In the genomic region with DNA sequence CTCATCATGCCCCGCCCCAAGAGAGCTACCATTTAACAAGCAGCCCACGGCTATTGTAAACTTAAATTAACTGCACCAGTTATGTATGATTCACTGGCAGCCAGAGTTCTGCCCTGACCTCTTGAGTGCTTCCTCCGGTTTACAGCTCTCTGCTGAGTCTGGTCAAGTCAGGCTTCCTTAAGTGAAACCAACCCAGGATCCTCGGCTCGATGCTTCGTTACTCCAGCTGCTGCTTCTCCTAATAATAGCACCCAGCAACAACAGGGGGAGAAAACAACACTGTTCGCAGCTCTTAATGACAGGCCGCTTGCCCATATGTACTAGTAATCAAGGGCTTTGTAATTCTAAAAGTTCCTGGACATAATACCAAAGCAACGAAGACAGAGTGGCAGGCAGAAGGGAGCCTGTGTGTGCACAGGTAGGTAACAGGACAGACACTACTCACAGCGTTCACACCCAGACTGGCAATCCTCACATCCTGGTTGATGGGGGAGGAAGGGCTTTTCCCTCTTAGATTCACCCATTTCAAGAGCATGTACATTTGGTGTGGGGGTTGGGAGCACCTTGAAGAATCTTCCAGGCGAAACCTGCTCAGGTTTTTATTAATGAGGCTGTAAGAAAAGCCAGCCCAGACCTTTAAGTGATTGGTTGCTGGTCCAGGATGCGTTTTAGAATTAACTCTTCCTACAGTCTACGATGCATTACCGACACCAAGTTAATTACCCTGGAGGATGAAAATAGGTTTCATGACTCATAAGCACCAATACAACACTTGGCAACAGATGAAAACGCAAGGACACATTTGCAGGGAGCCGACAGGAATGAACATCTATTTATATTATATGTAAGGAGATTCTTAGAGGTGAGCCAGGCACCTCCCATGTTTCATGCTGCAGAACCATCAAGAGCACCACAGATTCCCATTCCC, we compare ENCODE assay signal across 9 mouse cellular contexts. TPM values are rescaled to one million over a fixed set of nuclear protein-coding genes. Genes with fewer than 3 reads are reported as not detected.
DNase-seq lines count a peak whose midpoint lies in the region; ATAC-seq and TF ChIP-seq lines count a peak whose summit lies in the region.
"Had no signal": no experiment of that assay in that cellular context is flagged by ENCODE, and none has a peak within 500 bp of the region (broad histone marks: within the 10 kb centered on the region; RNA-seq: fewer than 3 reads in every experiment).

No protein-coding gene starts in this region.

- peak overlapping the region; percentile 42; the same call in 1 of the 2 replicates for H3K27ac ChIP-seq in left cerebral cortex, adult 2 months
- peak overlapping the region; percentile 43; the same call in 1 of the 2 replicates for H3K27ac ChIP-seq in intestine, embryonic 14.5 days (ENCODE audit: low read depth)
- peak overlapping the region; percentile 69 for H3K27ac ChIP-seq in neural tube, embryonic 14.5 days (ENCODE audit: low read depth, low read length)

- H3K4me2 ChIP-seq in intestine, embryonic 14.5 days (ENCODE audit: low read length) = peak overlapping the region; percentile 18; the same call in 1 of the 2 replicates
- H3K4me2 ChIP-seq in neural tube, embryonic 14.5 days (ENCODE audit: low read depth, low read length) = peak overlapping the region; percentile 64

- TF ChIP-seq CTCF in left cerebral cortex, adult 2 months (IDR thresholded peaks at IDR 0.05) = no peak

- H3K9me3 ChIP-seq in intestine, embryonic 14.5 days (ENCODE audit: control insufficient read depth, low read length) = no peaks in the 10 kb centered on the region
- no peaks in the 10 kb centered on the region for H3K9me3 ChIP-seq in neural tube, embryonic 14.5 days (ENCODE audit: control insufficient read depth, low read length)

- ATAC-seq in intestine, embryonic 14.5 days (replicated peaks; ENCODE audit: low FRiP score, low TSS enrichment, low read depth) = no peak
- ATAC-seq in neural tube, embryonic 14.5 days (ENCODE audit: low read depth) = no peak
- ATAC-seq: activated CD4-positive, CD25-positive, alpha-beta regulatory T cell, adult 4 months had no signal

- intact Hi-C loops in left cerebral cortex, adult 2 months (cut with DNase I) = no loop called here
- intact Hi-C loops in left cerebral cortex, postnatal 4 days (cut with DNase I) = no loop called here

- no peaks in the 10 kb centered on the region for H3K27me3 ChIP-seq in intestine, embryonic 14.5 days (replicated peaks; ENCODE audit: control insufficient read depth, insufficient read depth, low read length)
- peaks cover 2% of the 10 kb centered on the region; the same call in 1 of the 2 replicates for H3K27me3 ChIP-seq in neural tube, embryonic 14.5 days (ENCODE audit: control insufficient read depth, insufficient read depth, low read length)

- H3K36me3 ChIP-seq in intestine, embryonic 14.5 days (ENCODE audit: control insufficient read depth, insufficient read depth, low read length) = 0 out of 2 replicates have a peak, but pooled peaks cover 4% of the 10 kb centered on the region
- no peaks in the 10 kb centered on the region for H3K36me3 ChIP-seq in neural tube, embryonic 14.5 days (ENCODE audit: control insufficient read depth, insufficient read depth, low read length)

- H3K4me3 ChIP-seq in left cerebral cortex, adult 2 months = no peak overlapping the region
- H3K4me3 ChIP-seq in intestine, embryonic 14.5 days (ENCODE audit: low read depth, low read length) = no peak overlapping the region
- peak overlapping the region; percentile 0; the same call in 1 of the 2 replicates for H3K4me3 ChIP-seq in neural tube, embryonic 14.5 days (ENCODE audit: low read depth, low read length)

- H3K4me1 ChIP-seq in intestine, embryonic 14.5 days (replicated peaks; ENCODE audit: control insufficient read depth, insufficient read depth, low read length) = peaks cover 18% of the 10 kb centered on the region
- peaks cover 19% of the 10 kb centered on the region for H3K4me1 ChIP-seq in neural tube, embryonic 14.5 days (ENCODE audit: control insufficient read depth, insufficient read depth, low read length)

- no peak overlapping the region for H3K9ac ChIP-seq in intestine, embryonic 14.5 days (ENCODE audit: low read length)
- H3K9ac ChIP-seq in neural tube, embryonic 14.5 days (replicated peaks; ENCODE audit: low read depth, low read length) = no peak overlapping the region

- 49% methylated on average over 16 of the region's 16 CpGs for WGBS in intestine, embryonic 14.5 days
- WGBS in neural tube, embryonic 14.5 days = 35% methylated on average over 16 of the region's 16 CpGs

- DNase-seq in left cerebral cortex, adult 2 months (ENCODE audit: extremely low spot score in 1 of 2, low spot score in 2 of 2) = no peak
- no peak for DNase-seq in left cerebral cortex, postnatal 4 days
- DNase-seq in brain, adult 2 months (ENCODE audit: low read depth, low spot score) = peak; percentile 81
- DNase-seq in intestine, embryonic 14.5 days (ENCODE audit: low spot score) = no peak
- DNase-seq in cerebellum, adult 18-20 months = no peak
- DNase-seq in urinary bladder, adult 2 months (ENCODE audit: low spot score) = no peak
- DNase-seq in frontal cortex, postnatal 10 days (ENCODE audit: low spot score in 2 of 2) = no peak

RNA-seq across cellular contexts. Expression of a gene that starts 5.9 kb away (rescaled TPM):
- total RNA-seq in left cerebral cortex, adult 2 months (2021) = 10 to 100 TPM; 74.3 to 80.8 TPM
- 100 to 1,000 TPM; 124 to 127 TPM for total RNA-seq in left cerebral cortex, postnatal 4 days (2021)
- 16.3 and 18.4 TPM in 2 replicates for polyA plus RNA-seq in intestine, embryonic 14.5 days (2014; fragmentation: Nextera tagmentation; extraction: Ambion mirVana)
- polyA plus RNA-seq in neural tube, embryonic 14.5 days (2014; fragmentation: Nextera tagmentation; extraction: Ambion mirVana) = 47.6 and 58.3 TPM in 2 replicates
- 29.6 and 38.2 TPM in 2 replicates for polyA plus RNA-seq in urinary bladder, adult 2 months (2012; rRNA removed)
